Mouse (Mus musculus): ENCODE measurements around the gene Nop16.
"Not testable (repeated sequence)": the region's sequence is repeated elsewhere in the genome, so short reads cannot be mapped to it uniquely, and the experiment has no call there.

The Nop16 gene

GRCm38 (mm10) chr13:54589996-54590951, at the start of gene Nop16, which contains the start of gene Higd2a:
Gene Nop16 (minus strand): TSS chr13:54590090.
Gene Higd2a (plus strand): TSS chr13:54590207.
- peak; percentile 94 for DNase-seq

DNA sequence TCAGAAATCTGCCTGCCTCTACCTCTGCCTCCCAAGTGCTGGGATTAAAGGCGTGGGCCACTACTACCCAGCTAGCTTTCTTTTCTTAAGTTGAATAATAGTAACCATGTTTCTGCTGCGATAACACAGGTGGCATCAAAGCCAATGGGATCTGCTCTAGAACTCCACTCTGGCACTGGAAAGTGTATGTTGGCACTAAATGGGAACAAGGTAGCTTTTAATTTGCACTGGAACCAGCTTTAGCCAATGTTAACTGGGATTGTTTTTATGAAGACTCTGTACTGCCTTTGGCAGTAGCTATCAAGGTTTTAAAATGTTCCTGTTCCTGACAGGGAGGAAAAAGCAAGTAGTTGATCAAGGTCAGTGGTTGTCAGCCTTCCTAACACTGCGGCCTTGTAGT, 45.1 kb upstream of the Nop16 start:
- DNase-seq, result no peak

DNA sequence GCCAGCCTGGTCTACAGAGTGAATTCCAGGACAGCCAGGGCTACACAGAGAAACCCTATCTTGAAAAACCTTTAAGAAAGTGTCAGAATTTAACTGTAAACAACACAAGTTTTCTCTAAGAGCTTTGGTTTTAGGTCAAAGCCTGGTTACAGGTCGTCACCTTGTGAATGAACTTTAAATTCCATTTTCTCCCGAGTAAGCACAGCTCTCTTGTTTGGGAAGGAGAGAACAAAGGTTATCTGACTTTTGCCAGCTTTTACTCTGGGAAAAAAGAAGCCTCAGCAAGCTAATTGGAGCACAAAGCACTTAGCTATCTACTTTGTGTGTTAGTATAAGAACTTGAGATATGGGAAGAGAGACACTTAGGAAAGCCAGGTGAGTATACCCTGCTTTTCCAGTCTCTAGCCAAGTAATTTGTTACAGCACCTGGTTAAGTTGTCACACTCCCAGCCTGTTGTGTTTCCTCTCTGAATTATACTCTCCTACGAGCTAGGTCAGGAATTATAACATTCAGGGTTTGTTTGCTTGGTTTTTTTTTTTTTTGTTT, 42.9 kb upstream of the Nop16 start:
- no peak for DNase-seq

GRCm38 (mm10) chr13:54629128-54629527, 39.2 kb upstream of the Nop16 start:
- no peak for DNase-seq

DNA sequence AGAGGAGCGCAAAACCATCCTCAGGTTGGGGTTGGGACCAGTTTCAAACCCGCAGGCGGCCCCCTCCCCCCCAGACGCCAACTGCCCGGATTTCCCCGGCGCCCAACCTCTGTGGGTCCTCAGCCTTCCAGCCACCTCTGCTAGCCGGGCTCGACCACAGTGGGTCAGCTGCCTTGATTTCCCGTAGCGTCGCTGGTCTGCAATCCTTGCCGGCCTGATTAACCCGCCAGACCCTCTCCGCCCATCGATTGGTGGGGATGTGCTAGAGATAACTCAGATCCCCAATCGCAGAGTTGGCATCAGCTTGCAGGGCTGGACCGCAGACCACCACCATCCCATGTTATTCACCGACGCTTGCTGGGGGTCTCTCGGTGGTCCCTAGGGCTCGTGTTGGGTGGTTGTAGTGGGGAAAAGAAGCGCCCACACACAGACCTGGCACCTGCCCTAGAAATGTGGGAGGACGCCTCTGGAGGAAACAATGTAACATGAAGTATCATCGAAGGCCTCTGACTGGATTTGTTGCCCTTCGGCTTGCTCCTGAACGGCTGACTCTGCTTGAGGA, 32.2 kb upstream of the Nop16 start:
- no peak for DNase-seq

- DNase-seq, result peak; percentile 99
These were observed 31.5 kb upstream of the Nop16 start, which contains the start of gene Faf2 for GRCm38 (mm10) chr13:54621155-54621932. Gene Faf2 (plus strand): TSS chr13:54621784.

DNA sequence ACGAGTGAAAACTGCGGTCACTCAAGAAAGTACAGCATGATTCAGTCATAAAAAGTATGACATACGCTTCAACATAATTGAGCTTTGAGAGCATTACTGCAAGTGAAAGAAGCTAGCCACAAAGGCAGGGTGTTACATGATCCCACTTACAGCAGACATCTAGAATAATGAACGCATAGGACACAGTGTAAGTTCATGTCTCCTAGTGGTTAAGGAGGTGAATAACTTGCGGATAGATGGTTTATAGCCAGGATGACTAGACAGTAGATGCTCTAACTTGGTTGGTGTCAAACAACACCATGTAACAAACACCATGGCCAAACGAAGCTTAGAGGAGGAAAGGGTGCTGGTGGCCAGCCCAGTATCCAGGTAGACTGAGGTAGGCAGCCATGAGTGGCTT, 27.1 kb upstream of the Nop16 start:
- no peak for DNase-seq

- no peak for DNase-seq
These were observed 26.4 kb upstream of the Nop16 start for GRCm38 (mm10) chr13:54616307-54616706.

DNA sequence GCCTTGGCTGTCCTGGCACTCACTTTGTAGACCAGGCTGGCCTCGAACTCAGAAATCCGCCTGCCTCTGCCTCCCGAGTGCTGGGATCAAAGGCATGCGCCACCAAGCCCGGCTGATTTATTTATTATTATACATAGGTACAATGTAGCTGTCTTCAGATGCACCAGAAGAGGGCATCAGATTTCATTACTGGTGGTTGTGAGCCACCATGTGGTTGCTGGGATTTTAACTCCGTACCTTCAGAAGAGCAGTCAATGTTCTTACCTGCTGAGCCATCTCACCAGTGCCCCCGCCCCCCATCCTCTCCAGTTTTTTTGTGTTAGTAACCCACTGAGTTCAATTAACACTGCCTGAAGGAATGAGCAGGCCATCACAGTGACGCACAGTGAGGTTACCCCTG, 23.3 kb upstream of the Nop16 start:
- DNase-seq, result not testable (repeated sequence)

GRCm38 (mm10) chr13:54610972-54611754, 21.3 kb upstream of the Nop16 start, which contains the start of gene Cltb:
Gene Cltb (minus strand): TSS chr13:54611344.
- peak; percentile 93 for DNase-seq

GRCm38 (mm10) chr13:54610613-54610971, 20.7 kb upstream of the Nop16 start:
- DNase-seq, result no peak

- no peak for DNase-seq
These were observed 19.4 kb upstream of the Nop16 start for GRCm38 (mm10) chr13:54609301-54609700.

DNA sequence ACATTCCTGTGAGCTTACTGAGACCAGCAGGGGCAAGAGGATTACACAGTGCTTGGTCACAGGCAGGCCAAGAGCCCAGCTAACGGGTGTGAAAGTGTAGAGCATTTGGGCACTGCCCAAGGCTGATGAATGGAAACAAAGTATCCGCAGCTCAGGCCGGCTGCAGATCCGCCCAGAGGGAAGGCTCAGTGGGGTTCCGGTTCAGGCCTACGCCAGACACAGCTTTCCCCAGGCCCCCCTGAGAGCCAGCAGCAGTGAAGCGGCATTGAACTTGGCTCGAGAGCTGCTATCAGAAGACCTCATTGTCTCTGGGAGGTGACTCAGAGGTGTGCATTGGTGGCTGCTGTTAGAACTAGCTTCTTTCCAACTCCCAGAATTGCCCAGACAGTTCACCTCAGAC, 18.8 kb upstream of the Nop16 start:
- DNase-seq, result no peak

- no peak for DNase-seq
These were observed 18.1 kb upstream of the Nop16 start for GRCm38 (mm10) chr13:54608002-54608401.

- no peak for DNase-seq
These were observed 17.3 kb upstream of the Nop16 start for GRCm38 (mm10) chr13:54607204-54607603.

DNA sequence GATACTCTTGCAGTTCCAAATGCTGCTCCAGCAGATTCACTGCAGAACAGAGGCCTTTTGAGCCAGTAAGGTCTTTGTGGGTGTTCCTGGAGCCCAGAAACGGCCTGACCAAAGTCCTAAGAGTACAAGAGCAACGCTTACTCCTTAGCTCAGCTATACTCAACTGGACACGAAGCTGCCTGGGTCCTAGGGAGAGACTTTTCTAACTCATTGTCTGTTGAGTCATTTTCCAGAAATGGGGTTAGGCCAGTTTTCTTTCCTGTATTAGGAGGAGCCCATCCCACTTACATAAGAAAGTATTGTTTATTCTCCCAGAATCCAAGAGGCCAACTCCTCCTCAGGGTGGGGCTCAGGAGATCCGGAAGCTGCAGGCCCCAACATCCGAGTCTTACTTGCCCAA, 15.5 kb upstream of the Nop16 start:
- no peak for DNase-seq

DNA sequence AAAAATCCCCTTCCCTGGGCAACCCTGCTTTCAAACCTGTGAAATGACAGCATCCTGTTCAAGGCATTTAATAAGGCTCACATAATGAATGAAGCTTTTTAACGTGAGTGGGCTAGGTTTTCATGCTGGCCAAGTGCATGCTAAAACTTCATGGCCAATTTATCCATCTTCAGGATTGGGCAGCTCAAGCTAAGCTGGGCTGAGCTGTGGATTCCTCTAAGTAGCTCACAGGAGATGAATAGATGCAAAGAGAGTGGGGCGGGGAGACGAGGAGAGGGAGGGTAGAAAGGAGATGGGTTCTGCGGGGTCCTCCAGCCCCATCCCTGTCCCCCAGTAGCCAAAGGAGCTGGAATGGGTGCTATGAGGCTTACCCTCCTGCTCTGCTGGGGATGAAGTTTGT, 14.3 kb upstream of the Nop16 start:
- no peak for DNase-seq

DNA sequence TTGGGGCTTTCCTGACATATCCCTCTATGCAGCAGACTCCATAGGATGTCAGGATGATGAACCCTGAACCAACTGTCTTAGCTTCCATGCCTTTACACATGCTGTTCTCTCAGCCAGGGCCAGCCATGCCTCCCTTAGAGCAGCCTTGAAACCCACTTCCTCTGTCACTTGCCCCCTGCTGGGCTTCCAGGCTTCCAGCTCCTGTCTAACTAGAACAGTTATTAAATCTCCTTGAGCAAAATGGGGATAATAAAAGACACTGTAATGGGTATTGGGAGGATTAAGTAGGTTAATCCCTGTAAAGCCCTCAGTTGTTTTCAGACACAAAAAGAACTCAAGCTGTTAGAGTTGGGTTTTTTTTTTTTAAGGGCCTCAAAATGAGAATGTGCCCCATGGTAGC, 13.6 kb upstream of the Nop16 start:
- DNase-seq, result peak; percentile 44

DNA sequence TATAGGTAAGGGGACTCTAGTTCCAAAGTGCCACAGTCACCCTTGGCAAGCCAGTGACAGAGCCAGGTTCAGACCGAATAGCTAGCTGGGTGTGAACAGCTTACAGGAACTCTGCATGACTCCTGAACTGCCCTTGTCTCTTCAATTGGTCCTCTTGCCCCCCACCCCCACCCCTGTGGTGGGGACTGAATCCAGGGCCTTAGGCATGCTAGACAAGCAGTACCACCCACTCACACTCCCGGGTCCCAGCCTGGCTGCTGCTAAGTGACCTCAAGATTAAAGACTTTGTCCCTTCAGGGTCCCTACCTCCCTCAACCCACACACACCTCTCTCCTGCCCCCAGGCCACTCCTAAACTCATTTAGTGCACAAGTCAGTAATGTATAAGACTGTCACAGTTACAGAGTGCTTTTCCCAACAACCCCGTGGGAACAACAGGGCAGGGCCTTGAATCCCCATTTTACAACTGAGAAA, 12.8 kb upstream of the Nop16 start:
- no peak for DNase-seq

DNA sequence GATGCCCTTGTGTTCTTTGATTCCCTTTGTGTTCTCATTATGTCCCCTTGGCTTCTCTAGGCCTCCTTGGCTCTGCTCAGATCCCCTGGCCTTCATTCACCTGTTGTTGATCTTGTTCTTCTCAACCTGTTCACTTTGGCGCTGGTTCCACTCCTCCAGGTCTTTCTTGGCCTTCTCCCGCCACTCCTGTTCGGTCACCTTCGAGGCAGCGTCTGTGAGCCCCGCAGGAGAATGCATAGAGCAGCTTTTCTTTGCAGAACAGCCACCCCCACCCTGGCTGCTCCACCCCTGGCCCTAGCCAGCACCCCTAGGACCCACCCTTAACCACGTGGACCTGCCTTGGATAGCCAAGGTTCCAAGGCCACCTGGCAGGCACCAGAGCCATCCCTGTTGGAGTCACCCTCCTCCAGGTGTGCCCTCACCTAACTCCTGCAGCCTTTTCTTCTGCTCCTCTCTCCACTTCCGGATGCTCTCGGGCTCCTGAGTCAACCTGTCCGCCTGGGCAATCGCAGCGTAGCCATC, 8.8 kb upstream of the Nop16 start:
- no peak for DNase-seq

DNA sequence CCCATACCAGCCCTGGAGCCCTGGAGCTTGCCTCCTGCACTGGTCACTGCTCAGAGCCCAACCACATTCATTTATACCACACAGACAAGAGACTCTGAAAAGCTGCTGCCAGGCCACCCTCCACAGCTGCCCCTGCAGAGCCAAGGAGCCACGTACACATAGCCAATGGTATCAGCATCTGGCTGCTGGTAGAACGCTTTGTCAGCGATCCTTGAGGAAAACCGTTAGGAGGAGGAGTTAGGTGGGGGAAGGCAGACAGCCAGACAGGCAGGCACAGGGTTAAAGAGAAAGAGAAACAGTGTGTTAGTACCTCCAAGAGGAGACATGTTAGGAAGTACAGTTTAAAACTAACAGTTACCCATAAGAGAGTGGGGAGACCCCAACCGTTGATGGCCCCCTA, 7.0 kb upstream of the Nop16 start:
- DNase-seq, result no peak
